Mouse (Mus musculus) activated CD4-positive, CD25-positive, alpha-beta regulatory T cell (primary cell): ENCODE results near the gene Vmn1r15. TPM values are rescaled to one million over a fixed set of nuclear protein-coding genes. Genes with fewer than 3 reads are reported as not detected.

Experiments used
- polyA plus RNA-seq, 2 experiments: library from polyadenylated mRNA; unstranded; fragments of 100-300 nt; shearing (Covaris generic); gene quantifications; one replicate each; pipeline ENCODE4 v1.2.1; 2017

Gene Vmn1r15
- polyA plus RNA-seq = not detected

DNA sequence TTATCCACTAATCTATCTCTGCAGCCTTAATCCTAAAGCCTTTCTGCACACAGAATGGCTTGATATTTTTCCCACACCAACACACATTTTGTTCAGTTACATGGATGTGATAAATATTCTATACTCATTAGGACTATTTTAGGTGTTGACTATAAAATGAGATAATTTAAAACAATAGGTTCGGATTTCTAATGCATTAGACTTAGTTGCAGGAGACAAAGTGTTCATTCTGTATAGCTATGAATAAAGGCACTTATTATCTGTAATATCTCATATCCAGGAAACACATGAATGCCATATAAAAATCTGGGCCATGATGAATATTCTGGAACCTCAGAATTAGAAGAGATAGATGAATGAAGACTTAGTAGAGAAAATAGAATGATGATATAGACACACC, at the start of gene Vmn1r15:
Vmn1r15 (plus strand) TSS at position 301 of the 400 bp plus-strand sequence.

DNA sequence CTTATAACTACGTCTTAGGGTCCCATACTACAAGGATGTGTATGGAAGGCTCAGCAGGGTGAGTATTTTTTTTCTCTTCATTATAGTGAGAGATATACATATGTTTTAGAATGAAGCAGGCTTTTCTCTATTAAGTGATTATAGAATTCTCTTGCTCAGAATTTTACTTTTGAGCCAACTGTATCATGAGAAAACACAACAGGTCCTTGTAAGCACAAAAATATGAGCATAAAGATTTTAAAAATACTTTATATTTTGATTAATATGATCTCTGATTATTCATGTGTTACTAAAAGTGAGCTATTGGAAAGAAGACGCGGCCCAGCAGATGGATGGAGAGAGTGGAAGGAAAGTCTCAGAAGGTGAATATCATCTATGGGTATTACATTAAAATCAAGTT, 26.4 kb upstream of the Vmn1r15 start, which contains the start of gene Vmn1r14:
Vmn1r14 (plus strand) TSS at position 301 of the 400 bp plus-strand sequence.

Other genes with a start within 250 kb of the Vmn1r15 start
- gene Vmn1r7, start 232.6 kb upstream of the Vmn1r15 start, polyA plus RNA-seq = not detected
- under 1 TPM in 1 of 2 experiments, not detected in 1; 0.15 TPM for gene Vmn1r8, start 225.7 kb upstream of the Vmn1r15 start, polyA plus RNA-seq
- gene Vmn1r9, start 191.2 kb upstream of the Vmn1r15 start, polyA plus RNA-seq = not detected
- not detected for gene Vmn1r10, start 148.5 kb upstream of the Vmn1r15 start, polyA plus RNA-seq
- gene Vmn1r11, start 124.5 kb upstream of the Vmn1r15 start, polyA plus RNA-seq = not detected
- gene Vmn1r12, start 101.0 kb upstream of the Vmn1r15 start, polyA plus RNA-seq = under 1 TPM; 0.06 to 0.12 TPM
- under 1 TPM; 0.27 to 0.60 TPM for gene Vmn1r13, start 54.7 kb upstream of the Vmn1r15 start, polyA plus RNA-seq
- not detected for gene Vmn1r14, start 26.3 kb upstream of the Vmn1r15 start, polyA plus RNA-seq
- gene Vmn1r16, start 71.5 kb downstream of the Vmn1r15 start, polyA plus RNA-seq = not detected
- gene Vmn1r17, start 105.8 kb downstream of the Vmn1r15 start, polyA plus RNA-seq = not detected
- gene Vmn1r18, start 137.8 kb downstream of the Vmn1r15 start, polyA plus RNA-seq = under 1 TPM in 1 of 2 experiments, not detected in 1; 0.22 TPM
- not detected for gene Vmn1r19, start 145.8 kb downstream of the Vmn1r15 start, polyA plus RNA-seq
- gene Vmn1r20, start 171.0 kb downstream of the Vmn1r15 start, polyA plus RNA-seq = not detected